Mouse (Mus musculus) E14TG2a.4 (cell line): ENCODE measurements around the gene Mroh2a.

ENCODE experiments used
- CTCF ChIP-seq: conservative IDR thresholded peaks from 2 replicates; pipeline ENCODE4 v1.5.1; 2014; ENCODE audit warnings: low read length
- NANOG ChIP-seq: IDR thresholded peaks from 2 replicates; pipeline ENCODE4 v1.6.1; 2014; ENCODE audit warnings: borderline replicate concordance, low read length, mixed read lengths

GRCm38 (mm10) chr1:88264869-88265240, 38.1 kb downstream of the Mroh2a start:
- TF ChIP-seq CTCF (no peak), NANOG (no peak)
